Mouse (Mus musculus) bone marrow macrophage, adult 2 months (primary cell): ENCODE measurements around the gene Ssr3.

Experiments used
- CTCF ChIP-seq: IDR thresholded peaks from 2 replicates; pipeline ENCODE4 v1.5.1; 2012; ENCODE audit warnings: low read depth, mild to moderate bottlenecking, low read length, moderate library complexity
- POLR2A ChIP-seq: IDR thresholded peaks from 2 replicates; pipeline ENCODE4 v1.6.1; 2012; ENCODE audit warnings: mild to moderate bottlenecking, low read depth, low read length, borderline replicate concordance

DNA sequence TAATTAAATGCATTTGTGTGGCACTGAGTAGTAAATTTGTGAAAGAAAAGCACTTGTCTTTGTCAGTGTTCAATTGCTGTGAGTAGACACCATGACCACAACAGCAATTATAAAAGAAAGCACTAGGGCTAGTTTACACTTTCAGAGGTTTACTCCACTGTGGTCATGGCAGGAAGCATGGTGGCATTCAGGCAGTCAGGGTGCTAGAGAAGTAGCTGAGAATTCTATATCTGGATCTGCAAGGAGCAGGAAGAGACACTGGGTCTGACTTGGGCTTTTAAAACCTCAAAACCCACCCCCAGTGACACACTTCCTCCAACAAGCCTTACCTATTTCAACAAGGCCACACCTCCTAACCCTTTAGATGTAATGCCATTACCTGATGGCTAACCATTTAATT, 24.1 kb upstream of the Ssr3 start:
- TF ChIP-seq CTCF (no peak), POLR2A (no peak)
